Mouse (Mus musculus): ENCODE results near the gene Gpr85. TPM values are rescaled to one million over a fixed set of nuclear protein-coding genes. Genes with fewer than 3 reads are reported as not detected.
A peak's percentile ranks its signal among the peaks of the same experiment; 100 is the strongest.
"Not testable (repeated sequence)": the region's sequence is repeated elsewhere in the genome, so short reads cannot be mapped to it uniquely, and the experiment has no call there.

Gene Gpr85
- polyA plus RNA-seq, 1 experiment from 2014 or later, result 6.6 TPM

GRCm38 (mm10) chr6:13860596-13860995, 20.9 kb upstream of the Gpr85 start:
- Histone ChIP-seq H3K9ac (ENCODE audit: low read depth, low read length) (no peak overlapping the region), H3K36me3 (ENCODE audit: control insufficient read depth, insufficient read depth, low read length) (no peaks in the 10 kb centered on the region), H3K27ac (ENCODE audit: low read depth, low read length) (no peak overlapping the region), H3K9me3 (replicated peaks; ENCODE audit: control insufficient read depth, low read length) (no peaks in the 10 kb centered on the region), H3K4me1 (ENCODE audit: control insufficient read depth, insufficient read depth, low read length) (no peaks in the 10 kb centered on the region), H3K27me3 (ENCODE audit: control insufficient read depth, insufficient read depth, low read length) (no peaks in the 10 kb centered on the region), H3K4me2 (no peak overlapping the region), H3K4me3 (ENCODE audit: low read depth, low read length) (no peak overlapping the region)
- no peak for ATAC-seq (replicated peaks; ENCODE audit: insufficient number of reproducible peaks, low FRiP score, low TSS enrichment)
- 63% methylated on average over 1 of the region's 1 CpGs for WGBS (ENCODE audit: insufficient replicate concordance)

GRCm38 (mm10) chr6:13859877-13860585, 20.3 kb upstream of the Gpr85 start:
- ATAC-seq (replicated peaks; ENCODE audit: insufficient number of reproducible peaks, low FRiP score, low TSS enrichment), result peak; percentile 59; the same call in 1 of the 2 replicates
- Histone ChIP-seq H3K36me3 (ENCODE audit: control insufficient read depth, insufficient read depth, low read length) (no peaks in the 10 kb centered on the region), H3K4me2 (no peak overlapping the region), H3K4me3 (ENCODE audit: low read depth, low read length) (no peak overlapping the region), H3K27me3 (ENCODE audit: control insufficient read depth, insufficient read depth, low read length) (no peaks in the 10 kb centered on the region), H3K9me3 (replicated peaks; ENCODE audit: control insufficient read depth, low read length) (no peaks in the 10 kb centered on the region), H3K9ac (ENCODE audit: low read depth, low read length) (no peak overlapping the region), H3K4me1 (ENCODE audit: control insufficient read depth, insufficient read depth, low read length) (no peaks in the 10 kb centered on the region), H3K27ac (ENCODE audit: low read depth, low read length) (no peak overlapping the region)
- WGBS (ENCODE audit: insufficient replicate concordance), result 45% methylated on average over 6 of the region's 6 CpGs

- H3K9me3 ChIP-seq (replicated peaks; ENCODE audit: control insufficient read depth, low read length), result no peaks in the 10 kb centered on the region
- no peak overlapping the region for H3K9ac ChIP-seq (ENCODE audit: low read depth, low read length)
- 0 out of 2 replicates have a peak overlapping the region, but pooled peaks have one; percentile 19 for H3K4me2 ChIP-seq
- no peaks in the 10 kb centered on the region for H3K27me3 ChIP-seq (ENCODE audit: control insufficient read depth, insufficient read depth, low read length)
- no peak overlapping the region for H3K4me3 ChIP-seq (ENCODE audit: low read depth, low read length)
- H3K4me1 ChIP-seq (ENCODE audit: control insufficient read depth, insufficient read depth, low read length), result no peaks in the 10 kb centered on the region
- 31% methylated on average over 10 of the region's 11 CpGs for WGBS (ENCODE audit: insufficient replicate concordance)
- ATAC-seq (replicated peaks; ENCODE audit: insufficient number of reproducible peaks, low FRiP score, low TSS enrichment), result no peak
- H3K36me3 ChIP-seq (ENCODE audit: control insufficient read depth, insufficient read depth, low read length), result no peaks in the 10 kb centered on the region
- H3K27ac ChIP-seq (ENCODE audit: low read depth, low read length), result no peak overlapping the region
Measured at GRCm38 (mm10) chr6:13854230-13854629, 14.5 kb upstream of the Gpr85 start.

DNA sequence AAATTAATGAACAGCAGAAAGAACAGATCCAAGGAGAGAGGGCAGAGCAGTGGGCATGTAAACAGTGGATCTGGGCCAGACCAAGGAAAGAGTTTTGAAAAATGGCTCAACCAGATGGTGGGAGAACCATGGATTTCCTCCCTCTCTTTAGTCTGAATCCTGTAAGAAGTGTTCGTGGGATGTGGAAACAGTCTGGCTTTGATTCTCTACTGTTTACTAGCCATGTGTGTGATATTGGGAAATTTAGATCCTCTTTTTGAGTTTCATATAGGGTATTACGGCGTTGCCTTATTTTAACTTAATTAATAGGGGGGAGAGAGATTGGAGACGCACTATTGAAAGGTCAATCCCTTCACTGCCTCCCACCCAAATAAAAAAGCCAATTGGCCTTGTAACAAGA, 13.5 kb upstream of the Gpr85 start:
- WGBS (ENCODE audit: insufficient replicate concordance), result 80% methylated on average over 4 of the region's 4 CpGs
- no peak overlapping the region for H3K27ac ChIP-seq (ENCODE audit: low read depth, low read length)
- no peaks in the 10 kb centered on the region for H3K27me3 ChIP-seq (ENCODE audit: control insufficient read depth, insufficient read depth, low read length)
- H3K4me1 ChIP-seq (ENCODE audit: control insufficient read depth, insufficient read depth, low read length), result no peaks in the 10 kb centered on the region
- H3K4me2 ChIP-seq, result no peak overlapping the region
- no peak overlapping the region for H3K4me3 ChIP-seq (ENCODE audit: low read depth, low read length)
- no peak for ATAC-seq (replicated peaks; ENCODE audit: insufficient number of reproducible peaks, low FRiP score, low TSS enrichment)
- H3K36me3 ChIP-seq (ENCODE audit: control insufficient read depth, insufficient read depth, low read length), result no peaks in the 10 kb centered on the region
- no peak overlapping the region for H3K9ac ChIP-seq (ENCODE audit: low read depth, low read length)
- H3K9me3 ChIP-seq (replicated peaks; ENCODE audit: control insufficient read depth, low read length), result no peaks in the 10 kb centered on the region

GRCm38 (mm10) chr6:13846031-13846430, 6.3 kb upstream of the Gpr85 start:
- H3K36me3 ChIP-seq (ENCODE audit: control insufficient read depth, insufficient read depth, low read length); H3K27me3 ChIP-seq (ENCODE audit: control insufficient read depth, insufficient read depth, low read length); ATAC-seq (replicated peaks; ENCODE audit: insufficient number of reproducible peaks, low FRiP score, low TSS enrichment); H3K9me3 ChIP-seq (replicated peaks; ENCODE audit: control insufficient read depth, low read length); H3K4me3 ChIP-seq (ENCODE audit: low read depth, low read length); H3K4me1 ChIP-seq (ENCODE audit: control insufficient read depth, insufficient read depth, low read length); H3K9ac ChIP-seq (ENCODE audit: low read depth, low read length); H3K4me2 ChIP-seq; H3K27ac ChIP-seq (ENCODE audit: low read depth, low read length): not testable (repeated sequence)
- 100% methylated on average over 1 of the region's 1 CpGs for WGBS (ENCODE audit: insufficient replicate concordance)

- Histone ChIP-seq H3K4me3 (ENCODE audit: low read depth, low read length) (peak overlapping the region; percentile 61), H3K4me1 (ENCODE audit: control insufficient read depth, insufficient read depth, low read length) (no peaks in the 10 kb centered on the region), H3K4me2 (peak overlapping the region; percentile 66), H3K9ac (ENCODE audit: low read depth, low read length) (peak overlapping the region; percentile 82), H3K27me3 (ENCODE audit: control insufficient read depth, insufficient read depth, low read length) (no peaks in the 10 kb centered on the region), H3K27ac (ENCODE audit: low read depth, low read length) (peak overlapping the region; percentile 70), H3K9me3 (replicated peaks; ENCODE audit: control insufficient read depth, low read length) (no peaks in the 10 kb centered on the region), H3K36me3 (ENCODE audit: control insufficient read depth, insufficient read depth, low read length) (no peaks in the 10 kb centered on the region)
- under 1% methylated on average over 41 of the region's 41 CpGs for WGBS (ENCODE audit: insufficient replicate concordance)
- peak; percentile 88 for ATAC-seq (replicated peaks; ENCODE audit: insufficient number of reproducible peaks, low FRiP score, low TSS enrichment)
Measured at GRCm38 (mm10) chr6:13838677-13839344, 931 bp downstream of the Gpr85 start.

GRCm38 (mm10) chr6:13837916-13838676, 1.6 kb downstream of the Gpr85 start:
- no peaks in the 10 kb centered on the region for H3K9me3 ChIP-seq (replicated peaks; ENCODE audit: control insufficient read depth, low read length)
- H3K36me3 ChIP-seq (ENCODE audit: control insufficient read depth, insufficient read depth, low read length), result no peaks in the 10 kb centered on the region
- no peaks in the 10 kb centered on the region for H3K4me1 ChIP-seq (ENCODE audit: control insufficient read depth, insufficient read depth, low read length)
- peak overlapping the region; percentile 61 for H3K4me3 ChIP-seq (ENCODE audit: low read depth, low read length)
- 3% methylated on average over 19 of the region's 19 CpGs for WGBS (ENCODE audit: insufficient replicate concordance)
- H3K27me3 ChIP-seq (ENCODE audit: control insufficient read depth, insufficient read depth, low read length), result no peaks in the 10 kb centered on the region
- H3K4me2 ChIP-seq, result peak overlapping the region; percentile 66
- H3K27ac ChIP-seq (ENCODE audit: low read depth, low read length), result 0 out of 2 replicates have a peak overlapping the region, but pooled peaks have one; percentile 70
- ATAC-seq (replicated peaks; ENCODE audit: insufficient number of reproducible peaks, low FRiP score, low TSS enrichment), result no peak
- peak overlapping the region; percentile 82 for H3K9ac ChIP-seq (ENCODE audit: low read depth, low read length)

GRCm38 (mm10) chr6:13836967-13837570, 2.7 kb downstream of the Gpr85 start:
- WGBS (ENCODE audit: insufficient replicate concordance), result 75% methylated on average over 3 of the region's 3 CpGs
- H3K4me2 ChIP-seq, result peak overlapping the region; percentile 66; the same call in 1 of the 2 replicates

More at GRCm38 (mm10) chr6:13836967-13837570, 2.7 kb downstream of the Gpr85 start:
- H3K9ac ChIP-seq (ENCODE audit: low read depth, low read length), result no peak overlapping the region
- no peak overlapping the region for H3K4me3 ChIP-seq (ENCODE audit: low read depth, low read length)
- no peak for ATAC-seq (replicated peaks; ENCODE audit: insufficient number of reproducible peaks, low FRiP score, low TSS enrichment)
- no peaks in the 10 kb centered on the region for H3K4me1 ChIP-seq (ENCODE audit: control insufficient read depth, insufficient read depth, low read length)
- H3K27me3 ChIP-seq (ENCODE audit: control insufficient read depth, insufficient read depth, low read length), result no peaks in the 10 kb centered on the region
- no peaks in the 10 kb centered on the region for H3K9me3 ChIP-seq (replicated peaks; ENCODE audit: control insufficient read depth, low read length)
- no peaks in the 10 kb centered on the region for H3K36me3 ChIP-seq (ENCODE audit: control insufficient read depth, insufficient read depth, low read length)
- no peak overlapping the region for H3K27ac ChIP-seq (ENCODE audit: low read depth, low read length)
